Mouse (Mus musculus) kidney, adult 2 months (tissue): Measurements from ENCODE around the gene Gm20683.

Experiments used
- CTCF ChIP-seq: fragments of 200-500 bp; conservative IDR thresholded peaks from 2 replicates; pipeline ENCODE4 v1.5.1; 2011; ENCODE audit warnings: low read depth, mild to moderate bottlenecking, control low read depth, low read length, moderate library complexity, mixed read lengths; ENCODE audit not compliant: insufficient read depth, insufficient read length
- POLR2A ChIP-seq: fragments of 200-500 bp; IDR thresholded peaks from one replicate; pipeline ENCODE4 v1.6.1; 2011; ENCODE audit warnings: low read depth, low read length, control low read depth

- no peak for TF ChIP-seq POLR2A
- TF ChIP-seq CTCF: no peak
Measured at GRCm38 (mm10) chr17:25802825-25803517, 38.6 kb downstream of the Gm20683 start.
